Comparison of ENCODE assay signal across 11 mouse cellular contexts in genomic region chrX:96144960-96145488, GRCm38 (mm10). TPM values are rescaled to one million over a fixed set of nuclear protein-coding genes. Genes with fewer than 3 reads are reported as not detected.
DNase-seq lines count a peak whose midpoint lies in the region; ATAC-seq lines count a peak whose summit lies in the region.
"Had no signal": no experiment of that assay in that cellular context is flagged by ENCODE, and none has a peak within 500 bp of the region (broad histone marks: within the 10 kb centered on the region; RNA-seq: fewer than 3 reads in every experiment).

No protein-coding gene starts in this region.

- no peak overlapping the region for H3K4me3 ChIP-seq in heart, embryonic 15.5 days
- H3K4me3 ChIP-seq in heart, embryonic 12.5 days = no peak overlapping the region
- H3K4me3 ChIP-seq in midbrain, embryonic 16.5 days (ENCODE audit: low read depth, low read length) = no peak overlapping the region
- H3K4me3 ChIP-seq in midbrain, embryonic 11.5 days (ENCODE audit: low read depth, low read length) = no peak overlapping the region
- H3K4me3 ChIP-seq: neural tube, embryonic 12.5 days had no signal

- no peaks in the 10 kb centered on the region for H3K9me3 ChIP-seq in heart, embryonic 15.5 days (replicated peaks)
- no peaks in the 10 kb centered on the region for H3K9me3 ChIP-seq in heart, embryonic 12.5 days (replicated peaks)
- H3K9me3 ChIP-seq in midbrain, embryonic 16.5 days (replicated peaks; ENCODE audit: control insufficient read depth, low read length, poor library complexity, severe bottlenecking) = no peaks in the 10 kb centered on the region
- no peaks in the 10 kb centered on the region for H3K9me3 ChIP-seq in midbrain, embryonic 11.5 days (ENCODE audit: control insufficient read depth, low read length)
- H3K9me3 ChIP-seq: neural tube, embryonic 12.5 days had no signal

- no peaks in the 10 kb centered on the region for H3K4me1 ChIP-seq in heart, embryonic 15.5 days (replicated peaks)
- H3K4me1 ChIP-seq in heart, embryonic 12.5 days (replicated peaks) = no peaks in the 10 kb centered on the region
- H3K4me1 ChIP-seq in midbrain, embryonic 16.5 days (ENCODE audit: control insufficient read depth, insufficient read depth, low read length) = no peaks in the 10 kb centered on the region
- H3K4me1 ChIP-seq in midbrain, embryonic 11.5 days (ENCODE audit: control insufficient read depth, insufficient read depth, low read length) = no peaks in the 10 kb centered on the region
- H3K4me1 ChIP-seq: neural tube, embryonic 12.5 days had no signal

- H3K27ac ChIP-seq in heart, embryonic 15.5 days = 0 out of 2 replicates have a peak overlapping the region, but pooled peaks have one; percentile 29
- H3K27ac ChIP-seq in heart, embryonic 12.5 days (ENCODE audit: poor library complexity, severe bottlenecking) = no peak overlapping the region
- no peak overlapping the region for H3K27ac ChIP-seq in midbrain, embryonic 16.5 days (ENCODE audit: low read length)
- no peak overlapping the region for H3K27ac ChIP-seq in midbrain, embryonic 11.5 days (ENCODE audit: low read depth, low read length)
- H3K27ac ChIP-seq: neural tube, embryonic 12.5 days had no signal

- no peak for DNase-seq in midbrain, embryonic 11.5 days (ENCODE audit: low spot score, missing footprints)
- DNase-seq in spleen, postnatal 14 days (ENCODE audit: low spot score in 2 of 2) = no peak
- no peak for DNase-seq in urinary bladder, adult 18-20 months (ENCODE audit: low spot score in 2 of 2)
- no peak for DNase-seq in right cerebral cortex, adult 18-20 months
- DNase-seq: gastrocnemius, postnatal 36 days; liver had no signal

- no peak for ATAC-seq in heart, embryonic 15.5 days (replicated peaks; ENCODE audit: insufficient number of reproducible peaks, insufficient read depth, low FRiP score, low read depth)
- no peak for ATAC-seq in heart, embryonic 12.5 days (ENCODE audit: insufficient number of reproducible peaks, low FRiP score)
- ATAC-seq in midbrain, embryonic 16.5 days = peak; percentile 54; the same call in 1 of the 2 replicates
- no peak for ATAC-seq in midbrain, embryonic 11.5 days (ENCODE audit: low FRiP score)
- ATAC-seq in hematopoietic stem cell, adult 5-6 weeks (replicated peaks in 1 of 2; ENCODE audit: insufficient read depth in 1 of 2, low FRiP score in 2 of 2, low TSS enrichment in 1 of 2, low read depth in 1 of 2, poor library complexity in 2 of 2, severe bottlenecking in 2 of 2) = peak; percentile 77 to 95

- H3K27me3 ChIP-seq in heart, embryonic 15.5 days = no peaks in the 10 kb centered on the region
- no peaks in the 10 kb centered on the region for H3K27me3 ChIP-seq in heart, embryonic 12.5 days (replicated peaks)
- H3K27me3 ChIP-seq in midbrain, embryonic 16.5 days (ENCODE audit: control insufficient read depth, insufficient read depth, low read depth, low read length) = no peaks in the 10 kb centered on the region
- H3K27me3 ChIP-seq in midbrain, embryonic 11.5 days (ENCODE audit: control insufficient read depth, insufficient read depth, low read length) = no peaks in the 10 kb centered on the region
- H3K27me3 ChIP-seq: neural tube, embryonic 12.5 days had no signal

- WGBS in heart, embryonic 15.5 days = 75% methylated on average over 3 of the region's 3 CpGs
- WGBS in heart, embryonic 12.5 days = 60% methylated on average over 3 of the region's 3 CpGs
- 90% methylated on average over 3 of the region's 3 CpGs for WGBS in midbrain, embryonic 16.5 days
- WGBS in midbrain, embryonic 11.5 days = 78% methylated on average over 3 of the region's 3 CpGs

- no peak overlapping the region for H3K9ac ChIP-seq in heart, embryonic 15.5 days
- H3K9ac ChIP-seq in heart, embryonic 12.5 days = no peak overlapping the region
- H3K9ac ChIP-seq in midbrain, embryonic 16.5 days (ENCODE audit: low read depth, low read length) = no peak overlapping the region
- H3K9ac ChIP-seq in midbrain, embryonic 11.5 days (ENCODE audit: low read length) = no peak overlapping the region
- H3K9ac ChIP-seq: neural tube, embryonic 12.5 days had no signal

- no peaks in the 10 kb centered on the region for H3K36me3 ChIP-seq in heart, embryonic 15.5 days
- peaks cover 6% of the 10 kb centered on the region; the same call in 1 of the 2 replicates for H3K36me3 ChIP-seq in heart, embryonic 12.5 days
- H3K36me3 ChIP-seq in midbrain, embryonic 16.5 days (ENCODE audit: control insufficient read depth, insufficient read depth, low read length) = no peaks in the 10 kb centered on the region
- H3K36me3 ChIP-seq in midbrain, embryonic 11.5 days (ENCODE audit: control insufficient read depth, insufficient read depth, low read length) = no peaks in the 10 kb centered on the region
- H3K36me3 ChIP-seq: neural tube, embryonic 12.5 days had no signal

- H3K4me2 ChIP-seq in heart, embryonic 15.5 days = no peak overlapping the region
- H3K4me2 ChIP-seq in heart, embryonic 12.5 days = no peak overlapping the region
- no peak overlapping the region for H3K4me2 ChIP-seq in midbrain, embryonic 16.5 days (ENCODE audit: low read length)
- no peak overlapping the region for H3K4me2 ChIP-seq in midbrain, embryonic 11.5 days
- H3K4me2 ChIP-seq: neural tube, embryonic 12.5 days had no signal

RNA-seq across cellular contexts. Expression of gene Msn, which starts 49.2 kb away (rescaled TPM):
- polyA plus RNA-seq in heart, embryonic 15.5 days (2015; fragmentation: Nextera tagmentation; extraction: Ambion mirVana) = 172 and 194 TPM in 2 replicates
- 222 and 235 TPM in 2 replicates for polyA plus RNA-seq in heart, embryonic 12.5 days (2016; fragmentation: Nextera tagmentation; extraction: Ambion mirVana)
- polyA plus RNA-seq in midbrain, embryonic 16.5 days (2015; fragmentation: Nextera tagmentation; extraction: Ambion mirVana) = 27.2 and 28.4 TPM in 2 replicates
- 119 and 120 TPM in 2 replicates for polyA plus RNA-seq in midbrain, embryonic 11.5 days (2014; fragmentation: Nextera tagmentation; extraction: Ambion mirVana)
- 128 and 155 TPM in 2 replicates for total RNA-seq in hematopoietic stem cell, adult 5-6 weeks (2017)

Comparison
In these comparisons a context has a peak if more than half of its experiments do, and no peak if none do; other contexts are left out.
1. ATAC-seq: peak in midbrain, embryonic 16.5 days (single experiment) and hematopoietic stem cell, adult 5-6 weeks (2 of 2); none in heart, embryonic 15.5 days (single experiment), heart, embryonic 12.5 days (single experiment) and midbrain, embryonic 11.5 days (single experiment).